Mouse (Mus musculus) Patski (cell line): ENCODE measurements around the gene L3mbtl4. TPM values are rescaled to one million over a fixed set of nuclear protein-coding genes. Genes with fewer than 3 reads are reported as not detected.

Experiments used
- ATAC-seq: fragments of 100-300 bp; one replicate; pipeline ENCODE4 v1.8.0; 2021
- CTCF ChIA-PET: fragments of 350-600 bp; sonication (Branson Sonifier 250); formaldehyde crosslinking; loops from one replicate; lab custom pipeline; 2022; ENCODE audit warnings: inconsistent platforms; lab: Charles Lee
- POLR2A ChIA-PET: fragments of 350-600 bp; sonication (Branson Sonifier 250); formaldehyde crosslinking; loops from one replicate; lab custom pipeline; 2022; ENCODE audit warnings: antibody characterized with exemption, inconsistent platforms; lab: Charles Lee
- DNase-seq: peaks from one replicate; pipeline ENCODE4 v3.0.0-alpha.2; 2011; ENCODE audit warnings: low read depth, low spot score
- H3K27me3 ChIP-seq: fragments of 371-371 bp; one replicate; pipeline ENCODE4 v1.5.1; 2021
- CTCF ChIP-seq: fragments of 100-300 bp; IDR thresholded peaks from one replicate; pipeline ENCODE4 v1.5.1; 2021
- in situ Hi-C: fragments of 300-500 bp; cut with MboI; formaldehyde crosslinking; loops from 3 replicates; pipeline ENCODE4 v1.11.1; 2018; ENCODE audit warnings: low pct_unique_long_range_greater_than_20kb, mixed read lengths
- polyA plus RNA-seq: library from polyadenylated mRNA; unstranded; gene quantifications from one replicate; pipeline ENCODE4 v1.2.3, GENCODE M21; 2021

L3mbtl4 gene
- polyA plus RNA-seq, 1 experiment from 2014 or later = 0.35 TPM

DNA sequence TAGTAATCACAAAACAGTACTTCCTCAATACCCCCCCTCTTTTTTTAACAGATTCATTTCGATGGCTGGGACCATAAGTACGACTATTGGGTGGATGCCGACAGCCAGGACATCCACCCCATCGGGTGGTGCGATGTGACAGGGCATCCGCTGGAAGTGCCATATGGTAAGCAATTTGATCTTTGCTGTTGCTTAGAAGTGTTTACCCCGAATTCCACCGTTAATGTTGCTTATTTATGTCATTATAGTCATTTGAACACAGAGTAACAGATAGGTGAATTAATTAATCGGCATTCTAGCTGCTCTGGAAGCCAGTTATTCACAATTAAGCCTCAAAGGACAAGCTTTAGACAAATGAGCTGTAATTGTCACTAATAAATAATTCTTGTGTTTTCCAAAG is 286.1 kb downstream of the L3mbtl4 start:
- in situ Hi-C loops = no loop called here
- ChIA-PET POLR2A (no interaction called here), CTCF (interaction anchor here (1.9 kb wide), 1 partner anchor 10 kb away, joined by 4 read pairs; no protein-coding TSS in a partner anchor)
- DNase-seq = no peak
- no peak for ATAC-seq
- H3K27me3 ChIP-seq = no peaks in the 10 kb centered on the region
- TF ChIP-seq CTCF = no peak

DNA sequence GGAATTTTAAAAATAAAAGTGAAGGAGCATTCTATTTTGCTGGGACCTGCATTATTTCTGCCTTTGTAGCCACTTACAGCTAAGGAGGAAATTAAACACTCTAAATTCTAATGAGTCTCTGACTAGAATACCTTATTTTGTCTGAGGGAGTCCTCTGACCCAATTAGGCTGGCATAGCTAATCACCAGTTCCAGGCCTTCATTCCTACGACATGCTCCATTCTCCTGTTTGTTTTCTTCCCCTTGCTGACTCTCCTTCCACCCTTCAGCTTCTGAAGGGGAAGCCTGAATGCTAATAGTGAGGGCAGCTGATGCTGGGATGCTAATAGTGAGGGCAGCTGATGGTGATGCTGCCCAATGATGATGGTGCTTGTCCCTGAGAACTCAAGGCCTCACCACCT is 286.7 kb downstream of the L3mbtl4 start:
- H3K27me3 ChIP-seq = no peaks in the 10 kb centered on the region
- no peak for DNase-seq
- in situ Hi-C loops = no loop called here
- TF ChIP-seq CTCF = no peak
- ChIA-PET POLR2A (no interaction called here), CTCF (interaction anchor here (1.9 kb wide), 1 partner anchor 9 kb away, joined by 4 read pairs; no protein-coding TSS in a partner anchor)
- no peak for ATAC-seq

DNA sequence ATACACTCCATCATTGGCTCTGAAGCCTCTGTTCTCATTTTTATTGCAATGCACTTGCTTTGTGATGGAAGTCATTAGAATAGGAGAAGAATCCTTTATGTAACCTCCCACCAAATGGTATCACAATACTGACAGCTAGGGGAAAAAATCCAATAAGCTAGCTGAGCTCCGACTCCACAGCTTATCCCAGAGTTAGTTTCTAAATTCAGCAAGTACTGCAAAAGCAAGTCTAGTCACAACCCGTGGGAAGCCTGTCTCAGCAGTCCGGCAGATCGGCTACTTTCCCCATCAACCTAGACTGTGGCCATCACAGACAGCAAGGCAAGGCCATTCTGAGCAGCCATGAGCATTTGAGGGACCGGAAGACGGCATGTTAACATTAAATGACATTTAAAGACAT is 298.2 kb downstream of the L3mbtl4 start:
- no peak for TF ChIP-seq CTCF
- in situ Hi-C loops = no loop called here
- DNase-seq (no peak), ATAC-seq (no peak)
- ChIA-PET POLR2A (no interaction called here), CTCF (no interaction called here)
- no peaks in the 10 kb centered on the region for H3K27me3 ChIP-seq

DNA sequence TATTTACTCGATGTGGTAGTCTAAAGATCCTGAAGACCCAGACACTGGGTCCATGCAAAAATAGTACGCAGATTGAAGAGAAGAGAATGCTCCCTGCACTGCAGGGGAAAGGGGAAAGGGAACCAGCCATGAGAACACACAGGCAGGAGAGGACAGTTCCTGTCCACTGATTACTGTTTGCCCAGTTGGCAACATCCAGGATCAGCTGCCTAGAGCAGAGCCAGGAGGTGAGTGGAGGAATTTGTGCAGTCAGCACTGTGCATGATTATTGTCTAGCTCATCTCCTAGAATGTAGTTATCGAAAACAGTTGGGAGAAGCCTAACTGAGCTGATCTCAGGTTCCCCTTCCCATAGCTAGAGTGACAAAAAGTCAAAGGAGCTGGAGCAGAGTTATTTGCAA is 311.6 kb downstream of the L3mbtl4 start:
- ATAC-seq (no peak), DNase-seq (no peak)
- CTCF ChIA-PET = no interaction called here
- no peak for TF ChIP-seq CTCF
- in situ Hi-C loops = no loop called here
- no peaks in the 10 kb centered on the region for H3K27me3 ChIP-seq
- POLR2A ChIA-PET = interaction anchor here (0.5 kb wide), 1 partner anchor 95 kb away, joined by 3 read pairs; no protein-coding TSS in a partner anchor

DNA sequence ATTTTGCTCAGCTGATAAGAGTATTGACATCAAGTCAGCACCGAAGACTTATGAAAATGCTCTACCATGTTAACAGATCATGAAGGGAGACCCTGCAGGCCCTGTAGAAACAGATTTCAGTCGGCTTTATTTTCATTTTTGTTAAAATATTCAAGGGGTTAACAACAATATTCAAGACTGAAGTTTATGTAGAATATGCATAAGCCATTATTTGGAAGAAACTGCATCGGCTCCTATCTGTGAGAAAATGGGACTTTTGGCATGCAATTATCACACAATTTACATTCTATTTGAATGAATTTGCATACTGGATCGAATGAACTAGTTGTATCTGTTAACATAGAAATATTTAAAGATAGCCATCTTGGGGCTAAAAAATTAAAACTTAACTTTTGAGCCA is 318.0 kb downstream of the L3mbtl4 start:
- no peaks in the 10 kb centered on the region for H3K27me3 ChIP-seq
- ATAC-seq (no peak), DNase-seq (no peak)
- in situ Hi-C loops = no loop called here
- CTCF ChIA-PET = no interaction called here
- POLR2A ChIA-PET = no interaction called here
- TF ChIP-seq CTCF = no peak

DNA sequence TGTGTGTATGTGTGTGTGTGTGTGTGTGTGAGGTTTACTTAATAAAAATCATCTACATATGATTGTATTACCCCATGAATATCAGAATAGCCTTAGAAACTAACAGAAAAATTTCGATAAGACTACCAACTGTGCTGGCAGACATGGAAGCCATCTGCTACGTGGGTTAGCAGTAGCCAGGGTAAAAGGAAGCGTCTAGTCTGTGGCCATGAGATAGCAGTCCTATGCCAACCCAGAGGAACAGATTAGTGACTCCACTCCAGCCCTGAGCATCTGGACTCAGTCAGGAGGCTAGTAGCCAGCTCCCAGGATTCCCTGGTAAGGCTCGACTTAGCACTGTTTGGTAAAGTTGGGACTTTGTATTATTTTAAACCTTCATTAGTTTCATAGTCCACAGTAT is 329.1 kb downstream of the L3mbtl4 start:
- no peak for TF ChIP-seq CTCF
- no peaks in the 10 kb centered on the region for H3K27me3 ChIP-seq
- in situ Hi-C loops = no loop called here
- ChIA-PET CTCF (no interaction called here), POLR2A (no interaction called here)
- ATAC-seq = no peak
- DNase-seq = no peak

DNA sequence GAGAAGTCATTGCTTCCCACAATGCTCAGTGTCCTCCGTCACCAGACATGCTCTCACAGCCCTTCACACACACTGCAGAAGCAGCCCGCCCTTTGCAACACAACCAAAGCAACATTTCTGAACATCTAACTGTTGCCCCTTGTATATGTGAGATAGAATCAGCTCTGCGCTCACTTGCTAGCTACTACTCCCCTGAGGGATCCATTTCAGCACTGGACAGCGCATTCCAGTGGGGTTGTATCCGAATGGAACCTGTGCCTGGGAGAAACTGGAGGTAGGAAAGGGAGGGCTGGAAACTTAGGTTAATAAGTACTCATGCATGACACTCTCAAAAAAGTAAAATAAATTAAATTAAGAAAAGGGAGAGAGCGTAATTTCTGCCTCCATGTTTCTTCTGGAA is 334.1 kb downstream of the L3mbtl4 start:
- TF ChIP-seq CTCF = no peak
- ChIA-PET CTCF (no interaction called here), POLR2A (no interaction called here)
- no peak for ATAC-seq
- no peak for DNase-seq
- H3K27me3 ChIP-seq = no peaks in the 10 kb centered on the region
- in situ Hi-C loops = no loop called here

DNA sequence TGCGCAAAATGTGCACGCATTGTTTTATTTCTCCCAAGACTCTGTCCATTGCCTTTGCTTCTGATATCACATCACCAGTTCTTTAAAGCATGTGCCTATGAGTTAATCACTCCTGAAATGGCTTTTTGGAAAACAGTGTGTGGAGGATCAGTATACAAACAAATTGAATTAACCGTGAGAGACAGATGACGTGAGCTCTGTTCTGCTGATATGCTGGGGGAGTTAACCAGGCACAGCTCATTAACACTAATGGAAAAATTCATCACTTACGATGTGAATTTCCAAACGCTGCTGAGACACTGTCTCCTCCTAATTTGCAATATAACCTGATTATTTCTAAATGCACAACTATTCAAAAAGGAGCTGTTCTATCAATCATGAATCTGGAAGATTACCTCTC is 337.6 kb downstream of the L3mbtl4 start:
- ATAC-seq = no peak
- ChIA-PET POLR2A (no interaction called here), CTCF (no interaction called here)
- DNase-seq = no peak
- in situ Hi-C loops = no loop called here
- TF ChIP-seq CTCF = no peak
- H3K27me3 ChIP-seq = no peaks in the 10 kb centered on the region

DNA sequence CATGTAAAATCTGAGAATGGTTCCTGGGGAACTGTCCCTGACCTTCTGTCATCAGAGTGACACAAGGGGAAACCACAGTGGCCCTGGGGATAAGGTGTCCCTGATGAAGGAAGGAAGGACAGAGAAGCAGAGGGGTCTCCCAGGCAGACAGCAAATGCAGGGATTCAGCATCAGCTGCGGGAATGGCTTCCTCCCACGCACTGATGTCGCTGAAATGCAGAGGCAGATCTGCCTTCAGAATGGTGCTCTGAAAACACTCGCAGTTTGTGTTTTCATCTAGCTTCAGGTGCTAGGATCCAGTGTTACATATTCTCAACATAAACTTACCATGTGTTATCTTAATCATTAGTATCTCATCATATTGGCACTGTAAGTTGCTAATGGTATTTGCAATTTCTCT is 351.7 kb downstream of the L3mbtl4 start:
- ChIA-PET POLR2A (no interaction called here), CTCF (no interaction called here)
- DNase-seq (no peak), ATAC-seq (no peak)
- H3K27me3 ChIP-seq = no peaks in the 10 kb centered on the region
- no peak for TF ChIP-seq CTCF
- in situ Hi-C loops = no loop called here

DNA sequence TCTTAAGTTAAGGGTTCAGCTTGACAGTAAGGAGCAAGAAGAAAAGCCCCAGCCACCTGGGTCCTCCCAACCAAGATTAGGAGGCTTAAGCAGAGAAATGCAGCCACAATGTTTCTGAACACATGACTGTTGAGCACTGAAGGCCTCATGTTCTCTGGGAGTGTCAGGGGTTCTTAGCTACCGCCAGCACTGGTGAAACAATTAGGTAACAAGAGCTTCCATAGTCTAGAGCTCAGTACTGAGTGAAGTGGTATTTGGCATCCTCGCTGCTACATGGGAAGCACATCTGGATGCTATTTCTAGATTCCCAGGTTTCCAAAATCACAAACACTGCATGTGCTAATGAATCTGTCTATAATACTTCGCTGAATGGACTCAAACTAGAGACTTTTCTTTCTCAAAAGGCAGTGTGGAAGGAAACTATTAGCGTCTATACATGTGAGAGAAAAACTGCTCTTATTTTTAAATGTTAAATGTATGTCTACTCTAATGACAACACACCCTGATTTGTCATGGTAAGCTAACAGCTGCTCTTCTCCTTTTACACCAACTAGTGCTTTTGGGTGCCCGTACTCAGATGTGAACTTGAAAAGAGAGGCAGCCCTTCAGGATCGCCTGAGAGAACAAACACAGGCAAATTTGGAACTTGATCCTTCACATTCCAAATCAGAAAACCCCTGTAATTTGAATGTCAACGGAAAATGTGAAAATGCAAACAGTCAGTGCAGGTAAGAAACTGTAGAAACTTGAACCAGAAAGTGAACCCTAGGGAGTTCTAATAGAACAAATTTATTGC is 356.2 kb downstream of the L3mbtl4 start:
- ATAC-seq (no peak), DNase-seq (no peak)
- ChIA-PET CTCF (no interaction called here), POLR2A (no interaction called here)
- no peaks in the 10 kb centered on the region for H3K27me3 ChIP-seq
- in situ Hi-C loops = no loop called here
- TF ChIP-seq CTCF = no peak

DNA sequence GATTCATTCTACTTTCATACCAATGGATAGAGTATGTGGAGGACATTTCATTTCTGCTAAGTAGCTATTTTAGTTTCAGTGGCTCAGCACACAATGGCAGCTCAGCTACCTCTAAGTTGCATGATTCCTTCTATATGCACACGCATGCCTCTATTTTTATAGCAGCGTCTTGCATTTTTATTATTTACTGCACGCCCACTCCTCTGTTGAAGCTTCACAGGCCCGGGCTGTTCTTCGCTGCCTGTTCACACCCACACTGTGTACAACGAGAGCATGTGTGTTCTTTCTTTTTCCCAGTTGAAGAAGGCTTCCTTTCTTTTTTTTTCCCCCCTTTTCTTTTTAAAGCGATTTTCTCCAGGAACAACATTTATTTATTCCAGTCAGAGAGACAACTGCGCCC is 357.8 kb downstream of the L3mbtl4 start:
- H3K27me3 ChIP-seq = no peaks in the 10 kb centered on the region
- POLR2A ChIA-PET = no interaction called here
- no peak for TF ChIP-seq CTCF
- no peak for DNase-seq
- in situ Hi-C loops = no loop called here
- no peak for ATAC-seq
- CTCF ChIA-PET = interaction anchor here (0.6 kb wide), 1 partner anchor 113 kb away, joined by 3 read pairs; no protein-coding TSS in a partner anchor

DNA sequence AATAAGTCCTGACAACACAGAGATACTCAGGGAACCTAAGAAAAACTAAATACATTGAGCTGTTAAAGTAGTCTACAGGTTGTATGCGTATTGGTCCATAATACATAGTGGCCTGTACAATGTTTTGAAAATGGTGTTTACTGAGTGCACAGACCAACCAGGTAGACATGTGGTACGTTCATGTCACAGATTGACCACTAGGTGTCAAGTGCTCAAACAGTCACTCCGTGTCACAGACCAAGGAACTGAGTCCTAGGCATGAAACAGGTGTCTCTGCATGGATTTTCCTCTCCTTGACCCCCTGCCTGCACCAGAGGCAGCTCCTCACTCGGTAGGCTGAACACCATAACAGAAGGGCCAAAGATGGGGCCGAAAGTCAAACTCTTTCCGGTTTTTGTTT is 366.6 kb downstream of the L3mbtl4 start:
- ATAC-seq (no peak), DNase-seq (no peak)
- in situ Hi-C loops = no loop called here
- no peak for TF ChIP-seq CTCF
- peaks cover 3% of the 10 kb centered on the region for H3K27me3 ChIP-seq
- CTCF ChIA-PET = no interaction called here
- POLR2A ChIA-PET = no interaction called here
